8 mouse cellular contexts compared by ENCODE assay signal in genomic region chr1:133025051-133025795, GRCm38 (mm10). TPM values are rescaled to one million over a fixed set of nuclear protein-coding genes. Genes with fewer than 3 reads are reported as not detected.
DNase-seq lines count a peak whose midpoint lies in the region; ATAC-seq lines count a peak whose summit lies in the region.

No protein-coding gene starts in this region.

- peaks cover 13% of the 10 kb centered on the region for H3K4me1 ChIP-seq in hindbrain, embryonic 13.5 days (replicated peaks)

- H3K9ac ChIP-seq in hindbrain, embryonic 13.5 days = peak overlapping the region; percentile 93

- WGBS in hindbrain, embryonic 13.5 days = under 1% methylated on average over 40 of the region's 40 CpGs

- peak; percentile 95 for ATAC-seq in hindbrain, embryonic 13.5 days (ENCODE audit: low FRiP score)

- H3K4me2 ChIP-seq in hindbrain, embryonic 13.5 days = peak overlapping the region; percentile 62

- no peaks in the 10 kb centered on the region for H3K27me3 ChIP-seq in hindbrain, embryonic 13.5 days

- H3K9me3 ChIP-seq in hindbrain, embryonic 13.5 days = no peaks in the 10 kb centered on the region

- peak; percentile 97 for DNase-seq in NIH3T3 (ENCODE audit: low read depth)
- DNase-seq in cerebellum, postnatal 10 days = peak; percentile 89 to 93
- peak; percentile 81 to 83 for DNase-seq in frontal cortex, postnatal 14 days (ENCODE audit: low spot score in 2 of 2)
- peak; percentile 63 to 67 for DNase-seq in layer of hippocampus, postnatal 25 days (ENCODE audit: extremely low spot score in 1 of 2, low spot score in 1 of 2)
- peak; percentile 92 for DNase-seq in lung, postnatal 25 days (ENCODE audit: low spot score)
- DNase-seq in retina, embryonic 14.5 days (ENCODE audit: low spot score) = peak; percentile 98
- DNase-seq in thymus, postnatal 4 days = peak; percentile 86

- no peaks in the 10 kb centered on the region for H3K36me3 ChIP-seq in hindbrain, embryonic 13.5 days

- peak overlapping the region; percentile 89 for H3K4me3 ChIP-seq in hindbrain, embryonic 13.5 days

- peak overlapping the region; percentile 96 for H3K27ac ChIP-seq in hindbrain, embryonic 13.5 days

RNA-seq across cellular contexts. Expression of gene Mdm4, which starts 5.1 kb away (rescaled TPM):
- polyA plus RNA-seq in hindbrain, embryonic 13.5 days (2015; fragmentation: Nextera tagmentation; extraction: Ambion mirVana) = 41.5 and 48.0 TPM in 2 replicates
- total RNA-seq in layer of hippocampus, postnatal 25 days (2021) = 10 to 100 TPM; 65.5 to 91.1 TPM

RNA-seq across cellular contexts. Expression of gene Pik3c2b, which starts 20.2 kb away (rescaled TPM):
- 14.6 and 15.3 TPM in 2 replicates for polyA plus RNA-seq in hindbrain, embryonic 13.5 days (2015; fragmentation: Nextera tagmentation; extraction: Ambion mirVana)
- total RNA-seq in layer of hippocampus, postnatal 25 days (2021) = 10 to 100 TPM; 12.3 to 17.3 TPM

Comparison
In these comparisons a context has a peak if more than half of its experiments do, and no peak if none do; other contexts are left out.
1. Peak in every context shown above with its lines: DNase-seq, ATAC-seq, H3K4me3 ChIP-seq and H3K27ac ChIP-seq.